Comparison of ENCODE assay signal across 17 mouse cellular contexts in genomic region chr17:74688555-74688954, GRCm38 (mm10).
"Had no signal": no experiment of that assay in that cellular context is flagged by ENCODE, and none has a peak within 500 bp of the region (broad histone marks: within the 10 kb centered on the region; RNA-seq: fewer than 3 reads in every experiment).

No protein-coding gene starts in this region.

- H3K4me3 ChIP-seq: midbrain, embryonic 10.5 days; midbrain, embryonic 12.5 days; myocyte; neural tube, embryonic 13.5 days; neural tube, embryonic 15.5 days; stomach, embryonic 15.5 days had no signal

- H3K27ac ChIP-seq: midbrain, embryonic 10.5 days; midbrain, embryonic 12.5 days; neural tube, embryonic 13.5 days; neural tube, embryonic 15.5 days; stomach, embryonic 15.5 days; stomach, postnatal 0 days had no signal

- H3K9ac ChIP-seq: lung, embryonic 14.5 days; midbrain, embryonic 12.5 days; neural tube, embryonic 13.5 days; neural tube, embryonic 15.5 days; stomach, embryonic 15.5 days had no signal

- DNase-seq: lung, adult 18-20 months; lung, embryonic 14.5 days; lung, postnatal 10 days; lung, postnatal 4 days; midbrain, embryonic 14.5 days; right cerebral cortex, postnatal 25 days; right cerebral cortex, postnatal 4 days; thymus, adult 2 months; thymus, postnatal 25 days; thymus, postnatal 4 days had no signal

- H3K9me3 ChIP-seq: midbrain, embryonic 10.5 days; midbrain, embryonic 12.5 days; neural tube, embryonic 13.5 days; neural tube, embryonic 15.5 days; stomach, embryonic 15.5 days had no signal

- H3K27me3 ChIP-seq: midbrain, embryonic 12.5 days; neural tube, embryonic 13.5 days; neural tube, embryonic 15.5 days; stomach, embryonic 15.5 days had no signal

- H3K4me1 ChIP-seq: midbrain, embryonic 10.5 days; midbrain, embryonic 12.5 days; neural tube, embryonic 13.5 days; neural tube, embryonic 15.5 days; stomach, embryonic 15.5 days had no signal
